Mouse (Mus musculus): ENCODE results near the gene Gpr108. TPM values are rescaled to one million over a fixed set of nuclear protein-coding genes. Genes with fewer than 3 reads are reported as not detected.

Gene Gpr108
- polyA plus RNA-seq, 1 experiment from 2014 or later: 12.0 TPM

DNA sequence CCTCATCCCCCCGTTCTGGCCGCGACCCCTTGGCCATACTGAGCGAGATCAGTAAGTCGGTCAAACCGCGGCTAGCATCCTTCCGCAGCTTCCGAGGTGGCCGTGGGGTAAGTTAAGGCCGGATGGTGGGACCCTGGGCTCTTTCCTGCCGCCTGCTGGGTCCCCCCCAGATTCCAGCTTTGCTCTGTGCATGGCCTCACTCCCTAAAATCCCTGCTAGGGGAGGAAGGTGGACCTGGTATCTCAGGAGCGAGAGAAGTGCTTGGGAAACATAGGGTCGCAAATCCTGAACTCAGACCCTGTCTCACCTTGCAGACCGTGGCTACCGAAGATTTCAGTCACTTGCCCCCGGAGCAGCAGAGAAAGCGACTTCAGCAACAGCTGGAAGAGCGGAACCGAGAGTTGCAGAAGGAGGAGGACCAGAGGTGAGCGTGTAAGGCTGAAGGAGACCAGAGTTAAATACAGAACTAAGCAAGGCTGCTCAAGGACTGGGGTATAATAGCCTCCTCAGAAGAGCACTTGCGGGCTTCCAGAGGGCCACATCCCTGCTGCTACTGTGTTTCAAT lies 8.8 kb upstream of the Gpr108 start:
- no peak overlapping the region for H3K4me3 ChIP-seq (replicated peaks)
- H3K27ac ChIP-seq (replicated peaks): no peak overlapping the region
- H3K9ac ChIP-seq: no peak overlapping the region
- peaks cover 4% of the 10 kb centered on the region; the same call in 1 of the 2 replicates for H3K36me3 ChIP-seq (replicated peaks)
- no peak overlapping the region for H3K4me2 ChIP-seq
- no peaks in the 10 kb centered on the region for H3K9me3 ChIP-seq (replicated peaks)
- no peaks in the 10 kb centered on the region for H3K27me3 ChIP-seq
- no peak for ATAC-seq (ENCODE audit: insufficient read depth)
- no peaks in the 10 kb centered on the region for H3K4me1 ChIP-seq (replicated peaks)
- 86% methylated on average over 22 of the region's 22 CpGs for WGBS (ENCODE audit: insufficient replicate concordance)

DNA sequence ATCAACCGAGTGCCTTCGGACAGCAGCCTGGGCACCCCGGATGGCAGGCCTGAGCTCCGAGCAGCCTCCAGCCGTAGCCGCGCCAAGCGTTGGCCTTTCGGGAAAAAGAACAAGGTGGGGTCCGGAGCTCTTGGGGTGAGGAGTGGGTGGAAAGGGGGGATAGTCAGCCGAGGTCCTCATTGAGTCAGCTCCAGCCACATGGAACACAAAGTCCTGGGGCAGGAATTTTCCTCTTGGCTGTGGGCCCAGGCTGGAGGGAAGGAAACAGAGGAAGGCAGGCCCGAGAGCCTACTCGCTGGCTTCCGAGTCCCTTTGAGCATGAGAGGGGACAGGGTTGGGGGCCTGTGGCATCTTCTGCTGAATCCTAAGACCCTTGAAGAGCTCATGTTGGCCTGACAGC lies 7.1 kb upstream of the Gpr108 start:
- Histone ChIP-seq H3K4me1 (replicated peaks) (peaks cover 5% of the 10 kb centered on the region), H3K4me3 (replicated peaks) (no peak overlapping the region), H3K27ac (replicated peaks) (no peak overlapping the region), H3K4me2 (no peak overlapping the region), H3K27me3 (peaks cover 12% of the 10 kb centered on the region), H3K9me3 (replicated peaks) (no peaks in the 10 kb centered on the region), H3K36me3 (replicated peaks) (peaks cover 4% of the 10 kb centered on the region; the same call in 1 of the 2 replicates), H3K9ac (no peak overlapping the region)
- whole genome bisulfite sequencing (ENCODE audit: insufficient replicate concordance): 80% methylated on average over 14 of the region's 14 CpGs
- ATAC-seq (ENCODE audit: insufficient read depth): no peak

DNA sequence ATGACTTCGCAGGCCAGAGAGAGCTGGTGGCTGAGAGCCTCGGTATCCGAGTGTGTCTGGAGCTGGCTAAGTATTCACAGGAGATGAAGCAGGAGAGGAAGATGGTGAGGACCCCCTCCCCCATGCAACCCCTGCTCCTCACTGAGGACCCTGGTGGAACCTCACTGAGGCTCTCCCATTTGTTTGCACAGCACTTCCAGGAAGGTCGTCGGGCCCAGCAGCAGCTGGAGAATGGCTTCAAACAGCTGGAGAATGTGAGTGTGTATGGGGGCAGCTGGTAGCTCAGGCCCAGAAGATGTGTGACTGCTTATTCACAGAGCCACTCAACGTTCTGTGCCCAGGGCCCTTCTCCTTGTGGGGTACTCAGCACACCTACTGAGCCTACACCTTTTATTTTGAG lies 5.1 kb upstream of the Gpr108 start:
- Histone ChIP-seq H3K27ac (replicated peaks) (no peak overlapping the region), H3K4me2 (no peak overlapping the region), H3K9ac (no peak overlapping the region), H3K27me3 (peaks cover 22% of the 10 kb centered on the region), H3K36me3 (replicated peaks) (peaks cover 4% of the 10 kb centered on the region; the same call in 1 of the 2 replicates), H3K4me3 (replicated peaks) (no peak overlapping the region), H3K9me3 (replicated peaks) (no peaks in the 10 kb centered on the region), H3K4me1 (replicated peaks) (peaks cover 26% of the 10 kb centered on the region)
- no peak for ATAC-seq (ENCODE audit: insufficient read depth)
- 66% methylated on average over 6 of the region's 6 CpGs for WGBS (ENCODE audit: insufficient replicate concordance)

DNA sequence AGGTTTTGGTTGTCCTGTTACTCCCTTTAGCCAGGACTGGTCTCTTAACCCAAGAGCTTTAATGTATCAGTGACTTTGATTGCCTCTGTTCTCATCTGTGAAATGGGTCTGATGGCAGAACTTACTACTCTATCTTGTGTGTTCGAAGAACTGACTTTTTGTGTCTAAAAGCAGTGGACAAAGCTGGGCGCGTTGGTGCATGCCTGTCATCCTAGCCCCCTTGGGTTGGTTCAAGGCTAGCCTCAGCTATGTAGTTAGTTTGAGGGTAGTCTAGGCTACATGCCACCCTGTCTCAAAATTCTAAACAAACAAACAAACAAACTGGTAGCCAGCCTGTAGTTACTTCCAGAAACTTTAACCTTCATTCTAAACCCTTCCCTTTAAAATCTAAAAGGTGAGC lies 3.2 kb upstream of the Gpr108 start:
- Histone ChIP-seq H3K4me2 (no peak overlapping the region), H3K27ac (replicated peaks) (no peak overlapping the region), H3K36me3 (replicated peaks) (0 out of 2 replicates have a peak, but pooled peaks cover 4% of the 10 kb centered on the region), H3K9me3 (replicated peaks) (no peaks in the 10 kb centered on the region), H3K4me3 (replicated peaks) (no peak overlapping the region), H3K4me1 (replicated peaks) (peaks cover 35% of the 10 kb centered on the region), H3K9ac (no peak overlapping the region), H3K27me3 (peaks cover 22% of the 10 kb centered on the region)
- ATAC-seq (ENCODE audit: insufficient read depth): no peak
- WGBS (ENCODE audit: insufficient replicate concordance): 84% methylated on average over 3 of the region's 3 CpGs

DNA sequence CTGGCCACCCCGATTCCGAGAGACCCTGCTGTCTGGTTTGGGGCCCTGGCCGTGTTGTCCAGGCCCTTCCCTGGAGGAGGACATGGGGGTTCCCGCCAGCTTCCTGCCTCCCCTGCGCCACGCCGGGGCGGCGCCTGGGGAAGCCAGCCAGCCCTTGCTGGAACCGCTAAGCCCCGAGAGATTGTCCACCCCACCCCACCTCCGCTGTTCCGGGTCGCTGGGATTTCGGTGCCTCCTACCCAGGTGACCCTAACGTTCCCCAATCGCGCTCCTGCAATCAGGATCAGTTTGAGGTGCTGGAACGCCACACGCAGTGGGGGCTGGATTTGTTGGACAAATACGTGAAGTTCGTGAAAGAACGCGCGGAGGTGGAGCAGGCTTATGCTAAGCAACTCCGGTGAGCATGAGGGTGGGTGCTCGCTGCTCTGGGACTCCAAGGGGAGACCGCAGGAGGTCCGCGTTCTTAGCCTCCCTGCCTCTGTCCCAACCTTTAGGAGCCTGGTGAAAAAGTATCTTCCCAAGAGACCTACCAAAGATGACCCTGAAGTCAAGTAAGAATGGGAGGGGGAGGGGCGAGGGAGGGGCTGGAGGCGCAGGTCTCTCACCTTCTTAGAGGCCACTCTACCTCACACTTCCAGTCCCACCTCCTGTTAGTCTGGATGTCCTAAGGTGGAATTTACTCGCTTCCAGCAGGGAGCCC lies 2.4 kb upstream of the Gpr108 start:
- Histone ChIP-seq H3K9me3 (replicated peaks) (no peaks in the 10 kb centered on the region), H3K36me3 (replicated peaks) (0 out of 2 replicates have a peak, but pooled peaks cover 4% of the 10 kb centered on the region), H3K4me3 (replicated peaks) (peak overlapping the region; percentile 70), H3K27ac (replicated peaks) (0 out of 2 replicates have a peak overlapping the region, but pooled peaks have one; percentile 21), H3K4me1 (replicated peaks) (peaks cover 43% of the 10 kb centered on the region), H3K27me3 (peaks cover 22% of the 10 kb centered on the region), H3K9ac (peak overlapping the region; percentile 58), H3K4me2 (peak overlapping the region; percentile 77)
- ATAC-seq (ENCODE audit: insufficient read depth): no peak
- WGBS (ENCODE audit: insufficient replicate concordance): 8% methylated on average over 33 of the region's 33 CpGs

DNA sequence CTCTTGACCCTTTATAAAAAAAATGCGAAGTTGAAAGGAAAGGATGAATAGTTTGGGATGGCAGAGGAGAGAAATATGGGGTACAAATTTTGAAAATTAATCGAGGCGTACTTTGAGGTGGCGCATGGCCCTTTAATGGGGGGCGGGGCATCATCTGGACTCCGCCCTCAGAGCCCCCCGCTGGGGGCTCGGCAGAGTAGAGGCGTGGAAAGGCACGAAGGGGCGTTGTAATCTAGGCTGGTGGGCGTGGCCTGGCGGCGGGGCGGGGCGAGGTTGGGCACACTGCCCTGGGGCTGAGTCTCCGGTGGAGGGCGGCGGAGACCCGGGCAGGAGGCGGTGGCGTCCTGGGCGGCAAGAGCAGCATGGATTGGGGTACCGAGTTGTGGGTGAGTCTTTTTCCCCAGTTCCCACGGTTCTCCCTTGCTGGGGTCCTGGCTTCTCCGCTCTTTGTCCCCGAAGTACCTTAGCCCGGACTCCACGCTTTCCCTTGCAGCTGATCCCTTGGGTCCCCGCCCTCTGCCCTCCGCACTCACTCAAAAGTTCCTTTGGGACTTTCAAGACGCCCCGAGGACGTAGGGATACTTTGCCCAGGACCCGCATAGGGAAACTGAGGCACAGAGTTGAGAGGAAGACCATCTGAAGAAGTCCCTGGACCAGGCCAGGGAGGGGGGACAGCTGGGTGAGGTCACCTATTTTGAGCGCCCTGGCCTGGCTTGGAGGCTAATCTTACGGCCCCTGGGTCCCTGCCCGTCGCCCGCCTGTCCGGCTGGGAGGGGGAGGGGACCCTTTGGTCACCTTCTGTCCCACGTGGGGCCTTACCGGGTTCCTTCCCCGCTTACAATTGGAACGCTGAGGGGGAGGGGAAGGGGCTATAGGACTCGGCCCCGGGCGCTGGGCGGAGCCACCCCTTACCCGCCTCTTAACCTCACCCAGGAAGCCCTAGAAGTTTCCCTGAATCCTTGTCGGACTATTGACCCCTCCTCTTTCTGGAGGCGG lies 1.2 kb upstream of the Gpr108 start, which contains the start of gene Trip10:
Gene Trip10 (plus strand): TSS at position 270 of the 996 bp plus-strand sequence.
- ATAC-seq (ENCODE audit: insufficient read depth): peak; percentile 23
- under 1% methylated on average over 52 of the region's 52 CpGs for WGBS (ENCODE audit: insufficient replicate concordance)
- Histone ChIP-seq H3K4me1 (replicated peaks) (peaks cover 46% of the 10 kb centered on the region), H3K27me3 (peaks cover 22% of the 10 kb centered on the region), H3K27ac (replicated peaks) (peak within 1 kb of the TSS; percentile 85), H3K36me3 (replicated peaks) (0 out of 2 replicates have a peak, but pooled peaks cover 4% of the 10 kb centered on the region), H3K9me3 (replicated peaks) (no peaks in the 10 kb centered on the region), H3K9ac (peak within 1 kb of the TSS; percentile 64), H3K4me2 (peak within 1 kb of the TSS; percentile 77), H3K4me3 (replicated peaks) (peak within 1 kb of the TSS; percentile 70)

DNA sequence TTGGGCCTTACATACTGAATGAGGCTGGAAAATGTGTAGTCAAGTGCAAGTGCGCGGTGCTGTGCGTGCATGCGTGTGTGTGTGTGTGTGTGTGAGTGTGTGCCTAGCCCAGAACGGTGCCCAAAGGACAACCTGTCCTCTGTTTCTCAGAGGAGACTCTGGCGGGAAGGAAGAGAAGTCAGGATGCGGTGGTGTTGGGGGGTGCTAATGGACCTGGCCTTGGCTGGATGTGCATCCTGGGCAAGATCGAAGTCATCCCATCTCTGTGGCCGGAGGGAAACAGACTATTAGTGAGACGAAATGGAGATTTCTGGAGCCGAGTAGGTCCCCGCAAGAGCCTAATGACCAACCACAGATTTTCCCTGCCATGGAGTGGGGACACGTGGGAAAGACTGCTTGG lies 525 bp upstream of the Gpr108 start:
- Histone ChIP-seq H3K27ac (replicated peaks) (peak overlapping the region; percentile 85), H3K4me3 (replicated peaks) (peak overlapping the region; percentile 70), H3K27me3 (peaks cover 22% of the 10 kb centered on the region), H3K9me3 (replicated peaks) (no peaks in the 10 kb centered on the region), H3K4me2 (peak overlapping the region; percentile 77), H3K4me1 (replicated peaks) (peaks cover 46% of the 10 kb centered on the region), H3K36me3 (replicated peaks) (0 out of 2 replicates have a peak, but pooled peaks cover 4% of the 10 kb centered on the region), H3K9ac (peak overlapping the region; percentile 64)
- WGBS (ENCODE audit: insufficient replicate concordance): 7% methylated on average over 13 of the region's 13 CpGs
- no peak for ATAC-seq (ENCODE audit: insufficient read depth)

DNA sequence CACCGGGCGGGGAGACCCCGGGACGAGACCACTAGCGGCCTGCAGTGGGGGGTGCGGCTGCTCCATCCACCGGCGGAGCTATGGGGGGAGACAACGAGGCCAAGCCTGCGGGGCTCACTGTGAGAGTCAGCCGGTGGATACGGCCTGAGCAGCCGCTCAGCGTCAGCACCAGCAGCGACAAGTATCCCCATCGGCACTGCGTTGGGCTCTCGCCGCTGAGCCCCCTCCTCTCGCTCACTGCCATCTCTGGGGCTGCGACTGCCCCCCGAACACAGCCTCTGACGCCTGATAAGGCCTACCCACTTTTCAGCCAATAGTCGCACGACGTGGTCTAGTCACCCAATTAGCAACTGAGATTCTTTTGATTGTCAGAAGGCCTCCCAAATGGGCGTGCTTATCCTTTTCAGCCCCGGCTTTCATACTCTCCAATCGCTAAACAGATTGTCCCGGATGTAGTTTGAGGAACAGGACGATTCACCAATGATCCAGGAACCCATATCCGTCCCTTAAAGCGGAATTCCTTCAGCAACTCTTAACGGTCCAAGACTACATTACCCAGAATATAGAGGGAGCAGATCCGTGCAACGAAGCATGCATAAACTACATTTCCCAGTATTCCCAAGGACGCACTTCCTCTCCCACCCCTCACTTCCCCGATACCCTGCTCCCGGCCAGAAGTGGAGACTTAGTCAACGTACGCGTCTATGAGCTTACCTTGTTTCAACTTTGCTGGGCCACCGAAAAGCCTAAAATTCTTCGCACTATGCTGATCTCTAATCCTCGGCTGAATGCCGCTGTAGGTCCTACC lies 649 bp downstream of the Gpr108 start:
- Histone ChIP-seq H3K9ac (peak overlapping the region; percentile 64), H3K4me3 (replicated peaks) (peak overlapping the region; percentile 70), H3K4me2 (peak overlapping the region; percentile 77), H3K4me1 (replicated peaks) (peaks cover 46% of the 10 kb centered on the region), H3K27me3 (peaks cover 22% of the 10 kb centered on the region), H3K36me3 (replicated peaks) (peaks cover 11% of the 10 kb centered on the region; the same call in 1 of the 2 replicates), H3K27ac (replicated peaks) (peak overlapping the region; percentile 85), H3K9me3 (replicated peaks) (no peaks in the 10 kb centered on the region)
- WGBS (ENCODE audit: insufficient replicate concordance): under 1% methylated on average over 46 of the region's 46 CpGs
- ATAC-seq (ENCODE audit: insufficient read depth): peak; percentile 86

DNA sequence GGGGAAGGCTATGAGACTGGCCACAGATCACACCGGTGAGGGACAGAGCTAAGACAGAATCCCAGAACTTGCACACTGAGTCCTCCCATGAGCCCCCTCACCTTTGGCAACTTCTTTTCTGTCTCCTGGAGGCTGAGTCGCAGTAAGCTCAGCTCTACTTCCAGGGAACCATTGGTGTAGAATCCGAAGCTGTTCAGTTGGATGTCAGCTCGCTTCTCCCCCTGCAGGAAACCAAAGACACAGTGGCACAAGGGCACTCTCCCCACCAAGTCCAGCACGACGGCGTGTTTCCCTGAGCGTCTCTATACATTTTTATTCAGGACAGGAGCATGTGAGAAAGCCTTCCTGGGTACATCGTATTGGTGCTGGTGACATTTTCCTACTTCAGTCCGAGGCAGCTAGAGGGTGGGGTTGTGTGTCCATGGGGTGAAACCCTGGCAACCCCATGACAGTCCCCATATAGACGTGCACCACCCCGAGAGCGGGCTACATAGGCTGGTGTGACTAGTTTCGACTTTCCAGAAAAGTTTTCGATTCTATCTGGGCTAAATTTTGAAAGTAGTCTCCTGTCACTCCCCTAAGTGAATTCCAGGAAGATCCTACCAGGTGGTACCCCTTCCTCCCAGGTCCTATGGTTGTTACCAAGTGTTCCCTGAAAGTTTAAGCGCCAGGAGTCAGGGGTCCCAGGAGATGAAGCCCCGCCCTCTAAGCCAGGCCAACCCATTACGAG lies 1.4 kb downstream of the Gpr108 start:
- H3K27ac ChIP-seq (replicated peaks): peak overlapping the region; percentile 70
- H3K9ac ChIP-seq: peak overlapping the region; percentile 64
- peaks cover 16% of the 10 kb centered on the region; the same call in 1 of the 2 replicates for H3K36me3 ChIP-seq (replicated peaks)
- peak overlapping the region; percentile 70 for H3K4me3 ChIP-seq (replicated peaks)
- peak overlapping the region; percentile 77 for H3K4me2 ChIP-seq
- no peak for ATAC-seq (ENCODE audit: insufficient read depth)
- peaks cover 22% of the 10 kb centered on the region for H3K27me3 ChIP-seq
- 4% methylated on average over 18 of the region's 18 CpGs for WGBS (ENCODE audit: insufficient replicate concordance)
- H3K4me1 ChIP-seq (replicated peaks): peaks cover 46% of the 10 kb centered on the region
- no peaks in the 10 kb centered on the region for H3K9me3 ChIP-seq (replicated peaks)

Measured in liver, embryonic 15.5 days (tissue).